17 mouse cellular contexts compared by ENCODE assay signal in the genomic region with DNA sequence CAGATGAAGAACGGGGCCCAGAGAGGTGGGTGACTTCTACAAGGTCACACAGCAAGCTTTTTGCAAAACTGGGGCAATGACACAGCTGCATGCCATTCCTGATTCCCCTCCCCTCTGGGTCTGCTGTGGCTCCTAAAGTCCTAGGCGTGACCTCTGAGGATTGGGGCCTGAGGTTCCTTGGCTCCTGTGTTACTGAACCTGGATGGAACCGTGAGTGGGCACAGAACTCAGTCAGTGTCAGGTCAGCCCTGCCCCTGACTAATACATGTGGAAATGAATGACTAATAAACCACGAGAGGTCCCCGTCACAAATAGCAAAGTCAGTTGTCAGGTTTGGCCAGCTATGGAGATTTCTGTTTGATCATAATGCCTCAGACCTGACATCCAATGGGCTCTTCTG. TPM values are rescaled to one million over a fixed set of nuclear protein-coding genes. Genes with fewer than 3 reads are reported as not detected.
DNase-seq lines count a peak whose midpoint lies in the region; ATAC-seq and TF ChIP-seq lines count a peak whose summit lies in the region.
"Had no signal": no experiment of that assay in that cellular context is flagged by ENCODE, and none has a peak within 500 bp of the region (broad histone marks: within the 10 kb centered on the region; RNA-seq: fewer than 3 reads in every experiment).

No protein-coding gene starts in this region.

- no peak for TF ChIP-seq CTCF in hindbrain, postnatal 0 days (IDR thresholded peaks at IDR 0.05; ENCODE audit: low read depth)
- no peak for TF ChIP-seq CTCF in olfactory bulb, adult 2 months (IDR thresholded peaks at IDR 0.05; ENCODE audit: insufficient read depth, low read depth, low read length)

- WGBS in midbrain, embryonic 11.5 days: 79% methylated on average over 5 of the region's 5 CpGs
- WGBS in midbrain, embryonic 10.5 days: 75% methylated on average over 5 of the region's 5 CpGs
- WGBS in hindbrain, postnatal 0 days: 62% methylated on average over 5 of the region's 5 CpGs
- 64% methylated on average over 5 of the region's 5 CpGs for WGBS in olfactory bulb, adult 2 months

- DNase-seq in adrenal gland, adult 2 months: peak; percentile 46
- DNase-seq in adrenal gland, postnatal 10 days: no peak
- peak; percentile 31 for DNase-seq in midbrain, embryonic 11.5 days (ENCODE audit: low spot score, missing footprints)
- DNase-seq in midbrain, embryonic 10.5 days (ENCODE audit: low spot score): no peak
- no peak for DNase-seq in hindbrain, postnatal 0 days (ENCODE audit: low spot score)
- no peak for DNase-seq in thymus, postnatal 36 days
- no peak for DNase-seq in layer of hippocampus, postnatal 25 days (ENCODE audit: extremely low spot score in 1 of 2, low spot score in 1 of 2)
- DNase-seq: B cell, adult 2 months; lung, postnatal 4 days had no signal

- H3K4me2 ChIP-seq in midbrain, embryonic 11.5 days: no peak overlapping the region; the same call in 1 of the 2 replicates
- no peak overlapping the region for H3K4me2 ChIP-seq in hindbrain, postnatal 0 days (ENCODE audit: low read depth, low read length)
- H3K4me2 ChIP-seq: liver, embryonic 15.5 days had no signal

- no peak overlapping the region for H3K9ac ChIP-seq in midbrain, embryonic 11.5 days (ENCODE audit: low read length)
- no peak overlapping the region for H3K9ac ChIP-seq in hindbrain, postnatal 0 days (replicated peaks; ENCODE audit: low read length)
- H3K9ac ChIP-seq: liver, embryonic 15.5 days had no signal

- ATAC-seq in midbrain, embryonic 11.5 days (ENCODE audit: low FRiP score): peak; percentile 36
- ATAC-seq in hindbrain, postnatal 0 days: peak; percentile 32; the same call in 1 of the 2 replicates
- ATAC-seq: activated CD4-positive, CD25-positive, alpha-beta regulatory T cell, adult 4 months had no signal

- no peaks in the 10 kb centered on the region for H3K36me3 ChIP-seq in midbrain, embryonic 11.5 days (ENCODE audit: control insufficient read depth, insufficient read depth, low read length)
- no peaks in the 10 kb centered on the region for H3K36me3 ChIP-seq in midbrain, embryonic 10.5 days
- H3K36me3 ChIP-seq in hindbrain, postnatal 0 days (ENCODE audit: insufficient read depth, low read length): no peaks in the 10 kb centered on the region
- H3K36me3 ChIP-seq: heart, embryonic 10.5 days; liver, embryonic 15.5 days had no signal

- no peak overlapping the region for H3K27ac ChIP-seq in midbrain, embryonic 11.5 days (ENCODE audit: low read depth, low read length)
- no peak overlapping the region for H3K27ac ChIP-seq in midbrain, embryonic 10.5 days (replicated peaks)
- peak overlapping the region; percentile 88 for H3K27ac ChIP-seq in hindbrain, postnatal 0 days
- H3K27ac ChIP-seq in olfactory bulb, adult 2 months (ENCODE audit: insufficient read depth, low read depth, low read length): peak overlapping the region; percentile 70
- H3K27ac ChIP-seq: liver, embryonic 15.5 days had no signal

- peaks cover 10% of the 10 kb centered on the region for H3K4me1 ChIP-seq in midbrain, embryonic 11.5 days (ENCODE audit: control insufficient read depth, insufficient read depth, low read length)
- H3K4me1 ChIP-seq in midbrain, embryonic 10.5 days: peaks cover 18% of the 10 kb centered on the region
- peaks cover 15% of the 10 kb centered on the region for H3K4me1 ChIP-seq in hindbrain, postnatal 0 days (ENCODE audit: insufficient read depth, low read length)
- H3K4me1 ChIP-seq in olfactory bulb, adult 2 months (ENCODE audit: control insufficient read depth, insufficient read depth, low read length): peaks cover 27% of the 10 kb centered on the region
- H3K4me1 ChIP-seq: liver, embryonic 15.5 days had no signal

- H3K9me3 ChIP-seq in midbrain, embryonic 11.5 days (ENCODE audit: control insufficient read depth, low read length): no peaks in the 10 kb centered on the region
- H3K9me3 ChIP-seq in midbrain, embryonic 10.5 days (replicated peaks): no peaks in the 10 kb centered on the region
- H3K9me3 ChIP-seq in hindbrain, postnatal 0 days (ENCODE audit: low read length): no peaks in the 10 kb centered on the region
- H3K9me3 ChIP-seq: heart, embryonic 10.5 days; liver, embryonic 15.5 days had no signal

- H3K4me3 ChIP-seq in midbrain, embryonic 11.5 days (ENCODE audit: low read depth, low read length): no peak overlapping the region
- no peak overlapping the region for H3K4me3 ChIP-seq in midbrain, embryonic 10.5 days
- H3K4me3 ChIP-seq in hindbrain, postnatal 0 days (ENCODE audit: low read length): no peak overlapping the region
- no peak overlapping the region for H3K4me3 ChIP-seq in olfactory bulb, adult 2 months (ENCODE audit: insufficient read depth, low read depth, low read length)
- H3K4me3 ChIP-seq: liver, embryonic 15.5 days had no signal

- no peak for TF ChIP-seq POLR2A in olfactory bulb, adult 2 months (IDR thresholded peaks at IDR 0.05; ENCODE audit: insufficient read depth, low read depth, low read length)

- no peaks in the 10 kb centered on the region for H3K27me3 ChIP-seq in midbrain, embryonic 11.5 days (ENCODE audit: control insufficient read depth, insufficient read depth, low read length)
- H3K27me3 ChIP-seq in midbrain, embryonic 10.5 days (ENCODE audit: low read depth, poor library complexity, severe bottlenecking): peaks cover 10% of the 10 kb centered on the region; the same call in 1 of the 2 replicates
- no peaks in the 10 kb centered on the region for H3K27me3 ChIP-seq in hindbrain, postnatal 0 days (ENCODE audit: insufficient read depth, low read length)
- H3K27me3 ChIP-seq: liver, embryonic 15.5 days had no signal

RNA-seq across cellular contexts. Expression of a gene that starts 11.4 kb away (rescaled TPM):
- 10 to 100 TPM in 1 of 2 experiments, 1 to 10 TPM in 1; 4.3 to 13.3 TPM for total RNA-seq in adrenal gland, adult 2 months (2021)
- 1.8 and 2.8 TPM in 2 replicates for polyA plus RNA-seq in adrenal gland, adult 2 months (2012; rRNA removed)
- 1 to 10 TPM; 2.5 to 3.7 TPM for total RNA-seq in adrenal gland, postnatal 10 days (2021)
- 1.8 and 1.9 TPM in 2 replicates for polyA plus RNA-seq in midbrain, embryonic 11.5 days (2014; fragmentation: Nextera tagmentation; extraction: Ambion mirVana)
- polyA plus RNA-seq in midbrain, embryonic 10.5 days (2016; fragmentation: Nextera tagmentation; extraction: Ambion mirVana): 1.4 and 1.6 TPM in 2 replicates
- total RNA-seq in hindbrain, postnatal 0 days (2014; rRNA removed): 66.3 and 71.8 TPM in 2 replicates
- 18.9 and 20.6 TPM in 2 replicates for polyA plus RNA-seq in hindbrain, postnatal 0 days (2015; fragmentation: Nextera tagmentation; extraction: Ambion mirVana)
- 351 TPM in 1 of 2 replicates, not detected in the other for polyA plus RNA-seq in olfactory bulb, adult 2 months (2012; ENCODE audit: insufficient read depth, insufficient read length, low replicate concordance, missing spikeins)
- 100 to 1,000 TPM; 288 to 297 TPM for total RNA-seq in layer of hippocampus, postnatal 25 days (2021)
- total RNA-seq: common myeloid progenitor, adult 5-6 weeks had no signal
- polyA plus RNA-seq: activated CD4-positive, CD25-positive, alpha-beta regulatory T cell, adult 4 months had no signal

RNA-seq across cellular contexts. Expression of a gene that starts 25.7 kb away (rescaled TPM):
- total RNA-seq in adrenal gland, adult 2 months (2021): not detected
- not detected in 2 replicates for polyA plus RNA-seq in adrenal gland, adult 2 months (2012; rRNA removed)
- total RNA-seq in adrenal gland, postnatal 10 days (2021): not detected
- not detected in 2 replicates for polyA plus RNA-seq in midbrain, embryonic 11.5 days (2014; fragmentation: Nextera tagmentation; extraction: Ambion mirVana)
- polyA plus RNA-seq in midbrain, embryonic 10.5 days (2016; fragmentation: Nextera tagmentation; extraction: Ambion mirVana): 0.12 TPM in 1 of 2 replicates, not detected in the other
- not detected in 2 replicates for total RNA-seq in hindbrain, postnatal 0 days (2014; rRNA removed)
- polyA plus RNA-seq in hindbrain, postnatal 0 days (2015; fragmentation: Nextera tagmentation; extraction: Ambion mirVana): not detected in 2 replicates
- not detected in 2 replicates for polyA plus RNA-seq in olfactory bulb, adult 2 months (2012; ENCODE audit: insufficient read depth, insufficient read length, low replicate concordance, missing spikeins)
- not detected for total RNA-seq in layer of hippocampus, postnatal 25 days (2021)
- total RNA-seq: common myeloid progenitor, adult 5-6 weeks; ES-E14; gastrocnemius, adult 18-20 months had no signal
- polyA plus RNA-seq: activated CD4-positive, CD25-positive, alpha-beta regulatory T cell, adult 4 months; kidney, embryonic 16.5 days; liver, embryonic 15.5 days had no signal

Comparison
In these comparisons a context has a peak if more than half of its experiments do, and no peak if none do; other contexts are left out.
1. DNase-seq: peak in adrenal gland, adult 2 months (single experiment) and midbrain, embryonic 11.5 days (single experiment); none in adrenal gland, postnatal 10 days (single experiment), midbrain, embryonic 10.5 days (single experiment), hindbrain, postnatal 0 days (single experiment), thymus, postnatal 36 days (0 of 2) and layer of hippocampus, postnatal 25 days (0 of 2).
2. H3K27ac ChIP-seq: peak in hindbrain, postnatal 0 days (single experiment) and olfactory bulb, adult 2 months (single experiment); none in midbrain, embryonic 11.5 days (single experiment) and midbrain, embryonic 10.5 days (single experiment).